Mouse (Mus musculus): Measurements from ENCODE around the gene Gtpbp8. TPM values are rescaled to one million over a fixed set of nuclear protein-coding genes. Genes with fewer than 3 reads are reported as not detected.
A peak's percentile ranks its signal among the peaks of the same experiment; 100 is the strongest.

Gene Gtpbp8
- polyA plus RNA-seq, 1 experiment from 2014 or later = 36.9 TPM

DNA sequence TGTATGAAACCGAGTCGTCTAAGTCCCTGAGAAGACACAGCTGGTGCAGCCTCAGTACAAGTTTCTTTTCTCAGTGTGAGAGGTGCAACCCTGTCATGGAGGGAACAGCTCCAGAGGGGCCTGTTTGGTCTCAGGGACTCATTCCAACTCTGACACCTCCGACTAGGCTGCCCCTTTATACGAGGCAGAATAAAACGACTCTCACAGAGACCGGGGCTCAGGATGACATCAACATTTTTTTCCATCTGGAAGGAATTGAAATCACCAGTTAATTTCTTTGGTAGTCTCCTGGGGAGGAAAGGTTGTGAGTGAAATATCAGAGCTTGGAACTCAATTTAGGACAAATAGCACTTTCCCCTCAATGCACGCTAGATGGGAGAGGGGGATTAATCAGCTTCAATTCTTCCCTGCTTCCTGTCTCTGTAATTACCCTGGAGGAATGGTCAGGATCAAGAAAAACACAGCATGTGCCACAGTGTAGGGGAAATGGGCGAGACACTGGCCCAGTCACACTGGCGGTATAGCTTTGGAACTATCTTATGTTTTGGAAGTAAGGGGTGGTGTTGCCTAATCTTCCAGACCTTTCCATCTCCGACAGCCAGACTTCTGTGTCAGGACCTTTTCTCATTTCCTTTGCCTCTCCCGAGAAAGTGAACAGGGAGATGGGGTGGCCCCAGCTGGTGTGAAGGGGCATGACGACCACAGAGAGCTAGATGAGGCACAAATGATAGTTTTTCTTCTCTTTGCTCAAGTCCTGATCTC is 50.1 kb downstream of the Gtpbp8 start:
- ATAC-seq (ENCODE audit: low FRiP score, low read depth) = no peak
- H3K36me3 ChIP-seq = no peaks in the 10 kb centered on the region
- no peaks in the 10 kb centered on the region for H3K27me3 ChIP-seq (replicated peaks)
- H3K4me1 ChIP-seq = no peaks in the 10 kb centered on the region
- no peak overlapping the region for H3K9ac ChIP-seq
- H3K27ac ChIP-seq = no peak overlapping the region
- no peak overlapping the region for H3K4me3 ChIP-seq
- H3K9me3 ChIP-seq = no peaks in the 10 kb centered on the region
- no peak overlapping the region for H3K4me2 ChIP-seq (replicated peaks)
- WGBS = 55% methylated on average over 12 of the region's 12 CpGs

DNA sequence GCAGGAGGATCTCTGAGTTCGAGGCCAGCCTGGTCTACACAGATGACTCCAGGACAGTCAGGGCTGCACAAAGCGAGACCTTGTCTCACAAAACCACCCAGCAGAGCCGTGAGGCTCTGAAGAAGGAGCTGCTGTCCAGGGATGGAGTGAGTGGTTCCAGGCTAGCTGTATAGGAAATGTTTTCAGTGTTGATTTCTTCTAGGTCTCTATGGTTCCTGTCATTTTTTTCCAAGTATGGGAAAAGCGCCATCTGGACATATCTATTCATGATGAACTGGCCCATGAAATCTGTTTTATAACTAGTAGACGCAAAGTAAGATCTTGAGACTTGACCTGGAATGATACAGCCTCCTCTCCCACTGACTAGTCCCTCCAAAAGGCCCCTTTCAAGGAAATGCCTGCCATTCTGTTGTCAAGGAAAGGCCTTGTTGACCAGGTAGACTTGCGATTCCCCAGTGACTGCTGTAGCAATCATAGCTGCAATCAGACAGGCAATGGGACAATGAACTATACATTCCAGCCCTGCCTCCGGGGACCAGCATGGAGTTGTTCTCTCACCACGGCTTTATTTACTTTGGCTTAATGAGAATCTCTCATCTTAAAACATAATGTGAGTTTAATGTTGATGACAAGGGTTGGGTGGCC is 50.8 kb downstream of the Gtpbp8 start:
- no peak overlapping the region for H3K4me3 ChIP-seq
- H3K9ac ChIP-seq = no peak overlapping the region
- ATAC-seq (ENCODE audit: low FRiP score, low read depth) = no peak
- H3K9me3 ChIP-seq = no peaks in the 10 kb centered on the region
- whole genome bisulfite sequencing = 80% methylated on average over 8 of the region's 8 CpGs
- H3K4me2 ChIP-seq (replicated peaks) = no peak overlapping the region
- H3K27me3 ChIP-seq (replicated peaks) = no peaks in the 10 kb centered on the region
- H3K4me1 ChIP-seq = no peaks in the 10 kb centered on the region
- no peaks in the 10 kb centered on the region for H3K36me3 ChIP-seq
- no peak overlapping the region for H3K27ac ChIP-seq

DNA sequence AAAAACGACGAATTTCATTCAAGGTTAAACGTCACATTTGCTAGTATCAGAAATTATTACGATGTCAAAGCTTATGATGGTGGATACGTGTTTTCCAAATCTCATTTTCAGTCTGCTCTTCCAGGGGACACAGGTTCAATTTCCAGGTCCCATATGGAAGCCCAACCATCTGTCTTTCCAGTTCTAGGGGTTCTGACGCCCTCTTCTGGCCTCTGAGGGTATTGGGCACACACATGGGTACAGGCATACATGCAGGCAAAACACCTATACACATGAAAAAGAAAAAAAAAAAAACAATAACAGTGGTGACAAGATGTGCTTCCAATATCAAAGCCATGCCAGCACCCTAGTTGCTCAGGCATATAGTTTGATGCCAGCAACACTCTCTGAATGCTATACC is 52.5 kb downstream of the Gtpbp8 start:
- WGBS = 69% methylated on average over 6 of the region's 6 CpGs
- ATAC-seq (ENCODE audit: low FRiP score, low read depth) = no peak
- H3K27me3 ChIP-seq (replicated peaks) = no peaks in the 10 kb centered on the region

DNA sequence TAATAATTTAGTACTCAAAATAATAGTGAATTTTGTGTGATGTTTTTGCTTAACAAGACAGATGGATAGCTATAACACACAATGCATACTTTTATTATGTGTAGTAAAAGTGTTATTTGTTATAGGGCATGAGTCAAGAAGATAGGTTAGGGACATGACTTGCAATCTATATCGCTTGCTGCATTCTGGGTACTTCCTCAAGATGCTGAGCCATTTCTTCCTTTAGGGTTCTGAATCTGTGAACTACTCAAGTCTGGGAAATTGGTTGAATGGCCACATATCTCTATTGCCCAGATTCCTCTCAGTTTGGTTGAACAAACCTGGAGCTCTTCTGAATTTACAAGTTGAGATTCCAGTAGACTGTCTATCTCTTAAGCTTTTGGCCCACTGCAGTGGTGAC is 53.6 kb downstream of the Gtpbp8 start:
- Histone ChIP-seq H3K27ac (no peak overlapping the region), H3K36me3 (no peaks in the 10 kb centered on the region), H3K4me2 (replicated peaks) (no peak overlapping the region), H3K27me3 (replicated peaks) (no peaks in the 10 kb centered on the region), H3K4me3 (no peak overlapping the region), H3K9me3 (no peaks in the 10 kb centered on the region), H3K4me1 (peaks cover 17% of the 10 kb centered on the region), H3K9ac (no peak overlapping the region)
- WGBS = 95% methylated on average over 1 of the region's 1 CpGs
- no peak for ATAC-seq (ENCODE audit: low FRiP score, low read depth)

More for the DNA sequence above, 52.5 kb downstream of the Gtpbp8 start:
- Histone ChIP-seq H3K4me2 (replicated peaks) (no peak overlapping the region), H3K9ac (no peak overlapping the region), H3K4me3 (no peak overlapping the region), H3K4me1 (peaks cover 5% of the 10 kb centered on the region), H3K27ac (no peak overlapping the region), H3K36me3 (no peaks in the 10 kb centered on the region), H3K9me3 (no peaks in the 10 kb centered on the region)

DNA sequence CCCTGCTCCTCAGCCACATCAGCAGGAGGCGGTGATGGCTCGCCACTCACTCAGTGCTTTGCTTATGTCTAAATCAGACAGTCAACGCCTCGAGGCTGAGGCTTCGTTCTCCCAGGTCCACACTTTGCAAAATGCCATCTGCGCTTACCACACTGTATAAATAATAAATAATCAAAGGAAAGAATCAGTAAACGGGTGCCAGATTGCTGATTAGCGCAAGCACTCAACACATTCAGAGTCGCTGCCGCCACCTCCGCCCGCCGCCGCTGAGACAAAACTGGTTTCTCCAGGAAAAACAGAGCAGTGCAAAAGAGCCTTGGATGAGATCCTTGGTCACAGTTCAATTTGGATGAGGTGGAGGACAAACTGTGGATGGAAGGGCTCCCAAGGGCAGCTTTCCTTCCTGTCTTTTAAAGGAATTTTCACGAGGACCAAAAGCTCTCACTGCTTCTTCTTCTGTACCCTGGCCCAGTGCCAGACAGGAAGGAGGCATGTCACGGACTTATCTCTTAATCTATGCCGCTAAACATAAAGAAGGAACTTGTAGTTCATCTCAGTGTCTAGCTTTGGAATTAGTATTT is 54.5 kb downstream of the Gtpbp8 start:
- H3K4me2 ChIP-seq (replicated peaks) = no peak overlapping the region
- no peak overlapping the region for H3K9ac ChIP-seq
- no peak overlapping the region for H3K27ac ChIP-seq
- WGBS = 68% methylated on average over 17 of the region's 17 CpGs
- H3K9me3 ChIP-seq = no peaks in the 10 kb centered on the region
- H3K4me1 ChIP-seq = peaks cover 26% of the 10 kb centered on the region
- H3K27me3 ChIP-seq (replicated peaks) = no peaks in the 10 kb centered on the region
- H3K36me3 ChIP-seq = no peaks in the 10 kb centered on the region
- no peak for ATAC-seq (ENCODE audit: low FRiP score, low read depth)
- H3K4me3 ChIP-seq = no peak overlapping the region

DNA sequence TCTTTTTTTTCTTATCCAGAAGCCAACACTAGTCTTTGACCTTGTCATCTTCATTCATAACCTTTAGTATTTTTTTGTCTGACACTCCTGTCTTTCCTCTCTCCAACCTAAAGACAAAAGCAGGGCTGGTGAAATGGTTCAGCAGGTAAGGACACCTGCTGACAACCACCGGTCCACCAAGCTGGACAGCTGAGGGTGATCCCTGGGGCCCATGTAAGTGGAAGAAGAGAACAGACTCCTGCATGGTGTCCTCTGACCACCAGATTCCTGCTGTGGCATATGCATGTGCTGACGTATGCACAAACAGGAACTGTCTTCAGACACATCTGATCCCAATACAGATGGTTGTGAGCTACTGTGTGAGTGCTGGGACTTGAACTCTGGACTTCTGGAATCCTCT is 55.1 kb downstream of the Gtpbp8 start:
- WGBS = 77% methylated on average over 2 of the region's 2 CpGs
- no peak overlapping the region for H3K4me2 ChIP-seq (replicated peaks)
- H3K9ac ChIP-seq = no peak overlapping the region
- no peak for ATAC-seq (ENCODE audit: low FRiP score, low read depth)
- H3K36me3 ChIP-seq = no peaks in the 10 kb centered on the region
- H3K4me3 ChIP-seq = no peak overlapping the region
- H3K4me1 ChIP-seq = peaks cover 26% of the 10 kb centered on the region
- H3K27ac ChIP-seq = no peak overlapping the region
- H3K27me3 ChIP-seq (replicated peaks) = no peaks in the 10 kb centered on the region
- H3K9me3 ChIP-seq = no peaks in the 10 kb centered on the region

DNA sequence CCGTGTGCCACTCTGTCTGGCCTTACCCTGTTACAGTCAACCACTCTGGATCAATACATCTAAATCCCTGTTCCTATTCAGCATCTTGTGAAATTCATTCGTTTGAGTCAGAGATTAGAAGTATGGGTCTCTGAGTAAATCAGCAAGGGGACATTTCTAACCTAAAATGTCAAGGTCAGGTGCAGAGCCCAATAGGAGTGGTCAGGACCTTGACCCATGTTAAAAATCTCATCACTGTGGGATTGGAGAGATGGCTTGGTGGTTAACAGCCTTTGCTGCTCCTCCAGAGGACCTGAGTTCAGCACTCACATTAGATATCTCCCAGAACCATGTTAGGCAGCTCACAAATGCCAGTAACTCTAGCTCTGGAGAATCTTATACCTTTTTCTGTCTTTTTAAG is 55.7 kb downstream of the Gtpbp8 start:
- Histone ChIP-seq H3K4me3 (no peak overlapping the region), H3K4me1 (peaks cover 27% of the 10 kb centered on the region), H3K4me2 (replicated peaks) (no peak overlapping the region), H3K36me3 (no peaks in the 10 kb centered on the region), H3K9ac (no peak overlapping the region), H3K27ac (no peak overlapping the region), H3K27me3 (replicated peaks) (no peaks in the 10 kb centered on the region), H3K9me3 (no peaks in the 10 kb centered on the region)
- no peak for ATAC-seq (ENCODE audit: low FRiP score, low read depth)
- 81% methylated on average over 2 of the region's 2 CpGs for WGBS

DNA sequence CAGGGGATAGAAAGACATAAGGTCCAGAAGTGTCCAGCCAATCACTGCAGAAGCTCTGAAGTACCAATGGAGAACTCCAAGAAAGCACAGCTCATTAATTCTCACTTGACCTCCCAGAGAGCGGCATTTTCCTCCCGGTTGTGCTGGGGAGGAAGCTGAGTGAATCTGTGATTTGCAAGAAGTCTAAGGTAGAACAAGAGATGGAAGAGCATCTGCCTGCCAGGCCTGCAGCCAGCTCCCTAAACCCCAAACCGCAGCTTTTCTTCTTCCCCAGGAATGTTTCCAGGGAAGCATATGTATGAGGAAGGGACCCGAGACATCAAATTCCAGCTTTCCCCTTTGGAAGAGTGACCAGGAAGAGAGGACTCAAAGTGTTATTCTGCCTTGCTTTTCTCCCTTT is 57.7 kb downstream of the Gtpbp8 start:
- Histone ChIP-seq H3K4me2 (replicated peaks) (peak overlapping the region; percentile 54), H3K9ac (no peak overlapping the region), H3K4me1 (peaks cover 37% of the 10 kb centered on the region), H3K27ac (peak overlapping the region; percentile 39), H3K27me3 (replicated peaks) (no peaks in the 10 kb centered on the region), H3K9me3 (no peaks in the 10 kb centered on the region), H3K4me3 (0 out of 2 replicates have a peak overlapping the region, but pooled peaks have one; percentile 11), H3K36me3 (no peaks in the 10 kb centered on the region)
- ATAC-seq (ENCODE audit: low FRiP score, low read depth) = no peak
- 0% methylated on average over 4 of the region's 4 CpGs for WGBS

DNA sequence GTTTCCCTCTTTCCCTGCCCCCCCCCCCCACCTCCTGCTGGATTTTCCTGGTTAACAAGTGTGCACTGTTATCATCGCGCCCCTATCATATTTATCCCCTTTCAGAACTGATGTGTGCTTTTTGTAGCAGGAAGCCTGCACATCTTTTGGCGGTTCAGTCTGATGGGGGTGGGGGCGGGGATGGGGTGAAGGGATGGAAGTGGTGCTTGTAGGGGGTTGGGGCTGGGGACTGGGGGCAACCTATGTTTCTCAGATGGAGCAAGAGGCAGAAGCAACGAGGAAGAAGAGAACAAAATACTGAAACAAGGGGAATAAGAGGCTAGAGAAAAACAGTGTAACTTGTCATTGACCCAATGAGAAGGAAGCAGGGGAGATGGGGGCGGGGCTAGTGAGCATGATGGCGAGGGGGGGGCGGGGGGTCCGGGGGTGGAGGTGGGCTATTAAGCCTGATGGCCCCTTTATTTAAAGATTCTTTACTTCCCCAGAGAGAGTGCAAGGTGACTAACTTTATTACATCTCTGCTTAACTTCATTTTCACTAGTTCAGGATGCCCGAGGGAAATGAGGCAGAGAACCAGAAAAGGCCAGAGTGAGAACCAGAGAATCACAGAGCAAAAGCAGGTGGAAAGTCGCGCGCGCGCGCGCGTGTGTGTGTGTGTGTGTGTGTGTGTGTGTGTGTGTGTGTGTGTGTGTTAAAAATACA is 58.3 kb downstream of the Gtpbp8 start:
- WGBS = under 1% methylated on average over 18 of the region's 18 CpGs
- ATAC-seq (ENCODE audit: low FRiP score, low read depth) = no peak; the same call in none of the 2 replicates
- H3K36me3 ChIP-seq = no peaks in the 10 kb centered on the region
- H3K27me3 ChIP-seq (replicated peaks) = no peaks in the 10 kb centered on the region
- peak overlapping the region; percentile 54 for H3K4me2 ChIP-seq (replicated peaks)
- H3K4me1 ChIP-seq = peaks cover 37% of the 10 kb centered on the region
- no peaks in the 10 kb centered on the region for H3K9me3 ChIP-seq
- H3K9ac ChIP-seq = 0 out of 2 replicates have a peak overlapping the region, but pooled peaks have one; percentile 0
- peak overlapping the region; percentile 11; the same call in 1 of the 2 replicates for H3K4me3 ChIP-seq
- peak overlapping the region; percentile 72 for H3K27ac ChIP-seq

DNA sequence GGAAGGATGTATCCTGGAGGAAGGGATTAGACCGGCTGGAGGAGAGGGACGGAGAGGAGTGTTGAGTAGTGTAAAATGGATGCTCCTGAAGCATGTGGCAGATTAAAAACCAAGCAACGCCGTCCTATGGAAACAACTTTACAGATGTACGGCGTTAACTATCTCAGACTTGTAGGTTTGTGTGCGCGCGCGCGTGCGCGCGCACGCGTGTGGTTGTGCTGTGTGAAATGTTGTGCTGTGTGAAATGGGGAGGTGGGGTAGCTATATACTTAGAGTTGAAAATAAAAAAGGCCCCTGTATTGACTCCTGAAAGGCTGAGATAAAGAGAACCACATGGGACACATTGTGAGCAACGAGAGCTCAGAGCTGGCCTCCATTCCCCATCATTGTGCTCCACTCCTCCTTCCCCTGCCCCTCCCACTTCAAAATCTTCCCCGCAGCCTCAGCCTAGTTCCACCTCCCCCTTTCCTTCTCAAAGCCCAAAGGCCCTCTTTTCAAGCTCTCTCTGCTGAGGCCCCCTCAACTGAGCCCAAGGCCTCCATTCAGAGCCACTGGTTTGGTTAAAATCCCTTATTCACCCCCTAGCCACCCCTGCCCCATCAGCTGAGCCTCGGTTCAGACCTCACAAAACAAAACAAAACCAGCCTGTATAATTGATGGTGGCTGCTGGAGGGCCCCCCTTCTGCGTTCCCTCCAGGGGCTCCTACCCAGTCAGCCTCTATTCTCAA is 59.0 kb downstream of the Gtpbp8 start:
- 33% methylated on average over 20 of the region's 20 CpGs for WGBS
- peak; percentile 91 for ATAC-seq (ENCODE audit: low FRiP score, low read depth)
- Histone ChIP-seq H3K27me3 (replicated peaks) (no peaks in the 10 kb centered on the region), H3K4me3 (no peak overlapping the region; the same call in 1 of the 2 replicates), H3K9ac (no peak overlapping the region), H3K4me2 (replicated peaks) (peak overlapping the region; percentile 54), H3K4me1 (peaks cover 37% of the 10 kb centered on the region), H3K9me3 (peaks cover 5% of the 10 kb centered on the region; the same call in 1 of the 2 replicates), H3K27ac (peak overlapping the region; percentile 72), H3K36me3 (0 out of 2 replicates have a peak, but pooled peaks cover 2% of the 10 kb centered on the region)
